Mouse (Mus musculus) cerebellum, adult 2 months (tissue): ENCODE measurements around the gene Pdlim3. TPM values are rescaled to one million over a fixed set of nuclear protein-coding genes. Genes with fewer than 3 reads are reported as not detected.

Experiments used
- DNase-seq, 2 experiments: peaks; one replicate each; pipeline ENCODE4 v3.0.0; 2021
- H3K27ac ChIP-seq: fragments of 200-500 bp; 2 replicates; pipeline ENCODE4 v1.5.1; 2012; ENCODE audit warnings: low read length, control low read depth, inconsistent platforms; ENCODE audit not compliant: insufficient read depth
- H3K27me3 ChIP-seq: fragments of 200-500 bp; 2 replicates; pipeline ENCODE4 v1.6.1; 2012; ENCODE audit warnings: inconsistent platforms, mild to moderate bottlenecking, low read length, moderate library complexity; ENCODE audit not compliant: control insufficient read depth, insufficient read depth
- H3K4me1 ChIP-seq: fragments of 200-500 bp; 2 replicates; pipeline ENCODE4 v1.6.1; 2011; ENCODE audit warnings: low read length; ENCODE audit not compliant: control insufficient read depth, insufficient read depth
- H3K4me3 ChIP-seq: fragments of 200-500 bp; replicated peaks from 2 replicates; pipeline ENCODE3; 2011; ENCODE audit warnings: mild to moderate bottlenecking, low read depth, low read length, control low read depth; ENCODE audit not compliant: insufficient read depth
- CTCF ChIP-seq: fragments of 200-500 bp; IDR thresholded peaks from 2 replicates; pipeline ENCODE4 v1.5.1; 2011; ENCODE audit warnings: low read depth, mild to moderate bottlenecking, control low read depth, low read length, moderate library complexity, borderline replicate concordance; ENCODE audit not compliant: insufficient read depth
- POLR2A ChIP-seq: fragments of 200-500 bp; IDR thresholded peaks from 2 replicates; pipeline ENCODE4 v1.6.1; 2011; ENCODE audit warnings: low read length, control low read depth, borderline replicate concordance; ENCODE audit not compliant: insufficient read depth
- WGBS: fragments of 180-500 bp; shearing (Covaris S2); methylation state at CpG from one replicate; pipeline ENCODE4 v1.1.7; 2018; 5-methylcytosine and 5-hydroxymethylcytosine counted together
- polyA plus RNA-seq: library from polyadenylated mRNA; depleted of rRNA; stranded (reverse); fragments of >200 nt; gene quantifications from 2 replicates; pipeline ENCODE4 v1.2.3, GENCODE M21; 2012

Pdlim3 gene
- polyA plus RNA-seq, 1 experiment = 3.8 TPM

GRCm38 (mm10) chr8:45883793-45884192, 1.5 kb upstream of the Pdlim3 start:
- 80% methylated on average over 4 of the region's 4 CpGs for WGBS
- H3K27ac ChIP-seq = no peak overlapping the region
- H3K4me1 ChIP-seq = no peaks in the 10 kb centered on the region
- no peak for TF ChIP-seq CTCF
- TF ChIP-seq POLR2A = no peak
- no peaks in the 10 kb centered on the region; the same call in 1 of the 2 replicates for H3K27me3 ChIP-seq
- DNase-seq = no peak
- no peak overlapping the region for H3K4me3 ChIP-seq

- 5% methylated on average over 13 of the region's 13 CpGs for WGBS
- no peaks in the 10 kb centered on the region; the same call in 1 of the 2 replicates for H3K27me3 ChIP-seq
- DNase-seq = no peak
- no peak overlapping the region for H3K27ac ChIP-seq
- H3K4me1 ChIP-seq = no peaks in the 10 kb centered on the region
- no peak for TF ChIP-seq CTCF
- TF ChIP-seq POLR2A = no peak
- H3K4me3 ChIP-seq = peak overlapping the region; percentile 8
Measured at GRCm38 (mm10) chr8:45884552-45884951, 709 bp upstream of the Pdlim3 start.

GRCm38 (mm10) chr8:45885775-45886174, 514 bp downstream of the Pdlim3 start:
- no peaks in the 10 kb centered on the region; the same call in 1 of the 2 replicates for H3K27me3 ChIP-seq
- DNase-seq = no peak
- TF ChIP-seq POLR2A (no peak), CTCF (0 out of 2 replicates have a peak, but pooled peaks have one; percentile 10)
- H3K4me3 ChIP-seq = no peak overlapping the region
- H3K4me1 ChIP-seq = no peaks in the 10 kb centered on the region
- no peak overlapping the region for H3K27ac ChIP-seq
- WGBS = 32% methylated on average over 2 of the region's 2 CpGs

GRCm38 (mm10) chr8:45889737-45890136, 4.5 kb downstream of the Pdlim3 start:
- TF ChIP-seq POLR2A (no peak), CTCF (no peak)
- H3K4me1 ChIP-seq = no peaks in the 10 kb centered on the region
- no peak for DNase-seq
- H3K27me3 ChIP-seq = no peaks in the 10 kb centered on the region; the same call in 1 of the 2 replicates
- H3K4me3 ChIP-seq = no peak overlapping the region
- H3K27ac ChIP-seq = no peak overlapping the region
- 95% methylated on average over 7 of the region's 7 CpGs for WGBS

- DNase-seq = no peak
- H3K4me1 ChIP-seq = no peaks in the 10 kb centered on the region
- H3K4me3 ChIP-seq = no peak overlapping the region
- TF ChIP-seq POLR2A (no peak), CTCF (no peak)
- no peaks in the 10 kb centered on the region for H3K27me3 ChIP-seq
- WGBS = 53% methylated on average over 3 of the region's 3 CpGs
- no peak overlapping the region for H3K27ac ChIP-seq
Measured at GRCm38 (mm10) chr8:45896590-45896989, 11.3 kb downstream of the Pdlim3 start.

- TF ChIP-seq POLR2A = no peak
- no peak for TF ChIP-seq CTCF
- no peak for DNase-seq
- 13% methylated on average over 3 of the region's 3 CpGs for WGBS
- H3K27ac ChIP-seq = no peak overlapping the region
- H3K27me3 ChIP-seq = no peaks in the 10 kb centered on the region
- H3K4me3 ChIP-seq = no peak overlapping the region
- no peaks in the 10 kb centered on the region for H3K4me1 ChIP-seq
Measured at GRCm38 (mm10) chr8:45899783-45900182, 14.5 kb downstream of the Pdlim3 start.

- Histone ChIP-seq H3K4me1 (no peaks in the 10 kb centered on the region), H3K27ac (no peak overlapping the region), H3K4me3 (no peak overlapping the region), H3K27me3 (no peaks in the 10 kb centered on the region)
- DNase-seq = no peak
- no peak for TF ChIP-seq CTCF
- TF ChIP-seq POLR2A = no peak
- 84% methylated on average over 8 of the region's 8 CpGs for WGBS
Measured at GRCm38 (mm10) chr8:45901626-45902025, 16.4 kb downstream of the Pdlim3 start.

GRCm38 (mm10) chr8:45903659-45904058, 18.4 kb downstream of the Pdlim3 start:
- Histone ChIP-seq H3K27ac (no peak overlapping the region), H3K4me1 (no peaks in the 10 kb centered on the region), H3K27me3 (no peaks in the 10 kb centered on the region), H3K4me3 (no peak overlapping the region)
- 3% methylated on average over 3 of the region's 3 CpGs for WGBS
- no peak for TF ChIP-seq POLR2A
- no peak for TF ChIP-seq CTCF
- no peak for DNase-seq
